Mouse (Mus musculus): ENCODE results near the gene 2410137M14Rik. TPM values are rescaled to one million over a fixed set of nuclear protein-coding genes. Genes with fewer than 3 reads are reported as not detected.

2410137M14Rik gene
- total and polyA plus RNA-seq, 3 experiments: not detected

DNA sequence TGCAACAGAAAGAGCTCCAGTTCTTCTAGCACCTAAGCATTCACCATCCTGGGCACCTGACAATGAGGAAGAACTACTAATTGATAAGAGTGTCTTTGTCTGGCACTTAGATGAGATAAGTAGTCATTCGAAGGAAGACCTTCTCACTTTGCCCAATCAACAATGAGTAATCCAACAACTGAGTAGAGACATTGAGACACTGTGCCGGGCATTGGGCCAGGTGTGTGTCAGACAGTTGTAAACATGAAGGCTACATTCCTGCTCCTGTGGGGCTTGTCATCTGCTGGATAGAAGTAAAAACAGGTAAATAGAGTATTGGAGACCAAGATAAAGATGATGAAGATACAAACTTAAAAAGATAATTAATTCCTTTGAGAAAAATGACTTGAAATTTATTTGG lies 43.0 kb downstream of the 2410137M14Rik start:
- Histone ChIP-seq H3K27me3 (ENCODE audit: control insufficient read depth in 1 of 2, insufficient read depth in 2 of 2, low read length in 2 of 2) (peaks cover 2 to 3% of the 10 kb centered on the region in 2 experiments), H3K9me3 (replicated peaks; ENCODE audit: insufficient read depth, low read length) (no peaks in the 10 kb centered on the region), H3K4me1 (ENCODE audit: control insufficient read depth in 1 of 2, insufficient read depth in 2 of 2, low read length in 2 of 2) (peaks cover 0 to 2% of the 10 kb centered on the region in 2 experiments; a peak in 1 of 4 replicates), H3K9ac (ENCODE audit: control insufficient read depth, low read depth, low read length, poor library complexity, severe bottlenecking) (no peak overlapping the region), H3K27ac (ENCODE audit: control insufficient read depth, low read depth, low read length) (no peak overlapping the region), H3K36me3 (ENCODE audit: control insufficient read depth in 1 of 2, insufficient read depth in 2 of 2, low read length in 2 of 2) (no peaks in the 10 kb centered on the region), H3K79me2 (ENCODE audit: control insufficient read depth, insufficient read depth, low read length, poor library complexity) (no peaks in the 10 kb centered on the region), H3K4me3 (ENCODE audit: control insufficient read depth in 1 of 2, insufficient read depth in 1 of 2, low read depth in 2 of 2, low read length in 2 of 2) (no peak overlapping the region)
- DNase-seq (ENCODE audit: low read depth, low spot score): peak; percentile 17
- TF ChIP-seq CHD1 (IDR thresholded peaks at IDR 0.05; ENCODE audit: low read depth, low read length) (no peak), NRF1 (IDR thresholded peaks at IDR 0.05; ENCODE audit: insufficient read depth, low read depth, low read length, poor library complexity, severe bottlenecking) (no peak), SMC3 (IDR thresholded peaks at IDR 0.05; ENCODE audit: low read depth, low read length) (no peak), CHD2 (IDR thresholded peaks at IDR 0.05; ENCODE audit: low read length) (no peak), USF1 (IDR thresholded peaks at IDR 0.05; ENCODE audit: low read depth, low read length) (no peak), MAX (IDR thresholded peaks at IDR 0.05; ENCODE audit: low read length) (no peak), ETS1 (IDR thresholded peaks at IDR 0.05; ENCODE audit: low read depth, low read length) (no peak), POLR2AphosphoS5 (IDR thresholded peaks at IDR 0.05; ENCODE audit: borderline replicate concordance, low read depth, low read length) (no peak), UBTF (IDR thresholded peaks at IDR 0.05; ENCODE audit: borderline replicate concordance, insufficient read depth, low read depth, low read length) (no peak), NELFE (IDR thresholded peaks at IDR 0.05; ENCODE audit: low read depth, low read length) (no peak), RCOR1 (IDR thresholded peaks at IDR 0.05; ENCODE audit: low read depth, low read length) (no peak), POLR2A (IDR thresholded peaks at IDR 0.05; ENCODE audit: control insufficient read depth in 1 of 2, insufficient read depth in 1 of 2, low read depth in 1 of 2, low read length in 2 of 2, poor library complexity in 1 of 2) (no peak), E2F4 (IDR thresholded peaks at IDR 0.05; ENCODE audit: borderline replicate concordance, low read depth, low read length) (no peak), ZNF384 (IDR thresholded peaks at IDR 0.05; ENCODE audit: low read depth, low read length) (no peak)

DNA sequence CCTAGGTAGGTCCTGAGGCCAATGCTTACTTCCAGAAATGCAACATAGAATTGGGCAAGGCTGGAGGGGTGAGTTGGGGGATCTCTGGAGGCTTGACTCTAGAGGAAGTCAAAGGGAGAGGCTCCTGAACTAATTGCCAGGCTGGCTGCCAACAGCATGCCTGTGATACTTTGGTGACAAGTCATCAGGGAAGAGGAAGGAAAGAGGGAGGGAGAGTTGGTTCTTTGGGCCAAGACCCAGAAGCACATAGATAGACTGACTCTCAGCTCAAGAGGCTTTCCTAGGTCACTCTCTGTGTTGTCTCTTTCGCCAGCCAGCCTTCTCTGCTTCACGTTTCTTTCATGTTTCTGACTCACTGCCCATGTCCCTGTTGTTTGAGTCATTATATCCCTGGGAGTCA lies 49.2 kb downstream of the 2410137M14Rik start:
- peaks cover 0 to 5% of the 10 kb centered on the region in 2 experiments; a peak in 3 of 4 replicates for H3K27me3 ChIP-seq (ENCODE audit: control insufficient read depth in 1 of 2, insufficient read depth in 2 of 2, low read length in 2 of 2)
- no peak overlapping the region for H3K4me3 ChIP-seq (ENCODE audit: control insufficient read depth in 1 of 2, insufficient read depth in 1 of 2, low read depth in 2 of 2, low read length in 2 of 2)
- no peak for TF ChIP-seq CHD1 (IDR thresholded peaks at IDR 0.05; ENCODE audit: low read depth, low read length)
- no peak for TF ChIP-seq USF1 (IDR thresholded peaks at IDR 0.05; ENCODE audit: low read depth, low read length)
- TF ChIP-seq TBP (IDR thresholded peaks at IDR 0.05; ENCODE audit: low read depth, low read length): no peak
- no peak for TF ChIP-seq SMC3 (IDR thresholded peaks at IDR 0.05; ENCODE audit: low read depth, low read length)
- TF ChIP-seq POLR2AphosphoS5 (IDR thresholded peaks at IDR 0.05; ENCODE audit: borderline replicate concordance, low read depth, low read length): no peak
- TF ChIP-seq SIN3A (IDR thresholded peaks at IDR 0.05; ENCODE audit: low read length): no peak
- no peak for TF ChIP-seq RCOR1 (IDR thresholded peaks at IDR 0.05; ENCODE audit: low read depth, low read length)
- no peak for TF ChIP-seq GABPA (IDR thresholded peaks at IDR 0.05; ENCODE audit: low read depth, low read length)
- no peak for TF ChIP-seq ZNF384 (IDR thresholded peaks at IDR 0.05; ENCODE audit: low read depth, low read length)
- no peak for TF ChIP-seq ZMIZ1 (IDR thresholded peaks at IDR 0.05; ENCODE audit: low read depth, low read length)
- TF ChIP-seq TCF12 (IDR thresholded peaks at IDR 0.05; ENCODE audit: low read depth, low read length): no peak
- TF ChIP-seq JUND (IDR thresholded peaks at IDR 0.05; ENCODE audit: low read depth, low read length): no peak
- TF ChIP-seq KAT2A (conservative IDR thresholded peaks at IDR 0.05; ENCODE audit: low read depth, low read length): no peak
- no peak for TF ChIP-seq ZKSCAN1 (IDR thresholded peaks at IDR 0.05; ENCODE audit: low read depth, low read length)
- H3K4me1 ChIP-seq (ENCODE audit: control insufficient read depth in 1 of 2, insufficient read depth in 2 of 2, low read length in 2 of 2): 0 out of 4 replicates have a peak, but pooled peaks cover 0 to 4% of the 10 kb centered on the region in 2 experiments
- no peaks in the 10 kb centered on the region for H3K9me3 ChIP-seq (replicated peaks; ENCODE audit: insufficient read depth, low read length)
- H3K79me2 ChIP-seq (ENCODE audit: control insufficient read depth, insufficient read depth, low read length, poor library complexity): no peaks in the 10 kb centered on the region
- H3K9ac ChIP-seq (ENCODE audit: control insufficient read depth, low read depth, low read length, poor library complexity, severe bottlenecking): no peak overlapping the region
- no peak for DNase-seq (ENCODE audit: low read depth, low spot score)
- H3K36me3 ChIP-seq (ENCODE audit: control insufficient read depth in 1 of 2, insufficient read depth in 2 of 2, low read length in 2 of 2): no peaks in the 10 kb centered on the region
- H3K27ac ChIP-seq (ENCODE audit: control insufficient read depth, low read depth, low read length): no peak overlapping the region

All from MEL (cell line).